Mouse (Mus musculus) CD4-positive, CD25-positive, alpha-beta regulatory T cell, adult 4 months (primary cell): ENCODE data around the gene Mcu. TPM values are rescaled to one million over a fixed set of nuclear protein-coding genes. Genes with fewer than 3 reads are reported as not detected.
A peak's percentile ranks its signal among the peaks of the same experiment; 100 is the strongest.

Experiments
- ATAC-seq: one replicate; pipeline ENCODE4 v1.8.0; 2017
- polyA plus RNA-seq, 2 experiments: library from polyadenylated mRNA; unstranded; fragments of 100-300 nt; shearing (Covaris generic); gene quantifications; one replicate each; pipeline ENCODE4 v1.2.1; 2017

Gene Mcu
- polyA plus RNA-seq, 2 experiments from 2014 or later = 21.6 to 23.7 TPM

- no peak for ATAC-seq
Observed at GRCm38 (mm10) chr10:59532256-59532655, 84.2 kb downstream of the Mcu start.

GRCm38 (mm10) chr10:59527819-59528218 is 88.7 kb downstream of the Mcu start:
- no peak for ATAC-seq

- no peak for ATAC-seq
Observed at GRCm38 (mm10) chr10:59527311-59527710, 89.2 kb downstream of the Mcu start.

DNA sequence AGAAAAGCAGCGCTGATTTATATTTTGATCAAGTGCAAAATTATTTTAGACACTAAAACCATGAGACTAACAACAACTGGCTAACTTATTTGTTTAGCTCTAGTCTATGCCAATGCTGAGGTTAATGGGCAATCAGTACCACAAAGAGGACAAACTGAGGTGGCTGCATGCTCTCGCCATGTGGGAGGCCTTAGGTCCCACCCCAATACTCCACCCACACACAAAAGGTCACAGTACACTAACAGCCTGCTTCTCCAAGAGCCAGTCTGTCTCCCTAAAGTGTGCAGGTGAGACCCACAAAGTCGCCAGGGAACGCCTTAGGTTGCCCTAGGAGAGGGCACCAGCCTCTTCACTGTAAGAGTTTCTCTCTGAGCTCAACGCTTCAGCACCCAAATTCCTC is 91.8 kb downstream of the Mcu start:
- ATAC-seq = no peak

GRCm38 (mm10) chr10:59523826-59524331 is 92.6 kb downstream of the Mcu start:
- ATAC-seq = no peak

GRCm38 (mm10) chr10:59520701-59521100 is 95.8 kb downstream of the Mcu start:
- no peak for ATAC-seq

GRCm38 (mm10) chr10:59519411-59519810 is 97.1 kb downstream of the Mcu start:
- no peak for ATAC-seq

DNA sequence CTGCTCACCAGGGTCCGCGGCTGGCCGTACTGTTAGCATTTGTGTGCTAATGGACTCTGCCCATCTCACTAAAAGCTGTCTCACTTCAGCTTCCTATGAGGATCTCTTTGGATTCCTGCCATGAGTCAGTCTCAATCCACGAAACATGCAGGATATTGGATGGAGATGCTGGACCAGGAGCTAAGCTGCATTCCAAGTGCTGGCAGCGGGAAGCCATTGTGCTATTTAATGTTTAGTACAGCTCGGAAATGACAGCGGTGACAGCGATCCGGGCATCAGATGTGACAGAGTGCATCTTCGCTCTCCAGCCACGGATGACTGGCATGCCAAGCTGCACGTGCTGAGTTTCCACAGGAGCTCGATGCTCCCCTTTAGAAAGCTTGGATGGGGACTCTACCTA is 99.3 kb downstream of the Mcu start:
- no peak for ATAC-seq

DNA sequence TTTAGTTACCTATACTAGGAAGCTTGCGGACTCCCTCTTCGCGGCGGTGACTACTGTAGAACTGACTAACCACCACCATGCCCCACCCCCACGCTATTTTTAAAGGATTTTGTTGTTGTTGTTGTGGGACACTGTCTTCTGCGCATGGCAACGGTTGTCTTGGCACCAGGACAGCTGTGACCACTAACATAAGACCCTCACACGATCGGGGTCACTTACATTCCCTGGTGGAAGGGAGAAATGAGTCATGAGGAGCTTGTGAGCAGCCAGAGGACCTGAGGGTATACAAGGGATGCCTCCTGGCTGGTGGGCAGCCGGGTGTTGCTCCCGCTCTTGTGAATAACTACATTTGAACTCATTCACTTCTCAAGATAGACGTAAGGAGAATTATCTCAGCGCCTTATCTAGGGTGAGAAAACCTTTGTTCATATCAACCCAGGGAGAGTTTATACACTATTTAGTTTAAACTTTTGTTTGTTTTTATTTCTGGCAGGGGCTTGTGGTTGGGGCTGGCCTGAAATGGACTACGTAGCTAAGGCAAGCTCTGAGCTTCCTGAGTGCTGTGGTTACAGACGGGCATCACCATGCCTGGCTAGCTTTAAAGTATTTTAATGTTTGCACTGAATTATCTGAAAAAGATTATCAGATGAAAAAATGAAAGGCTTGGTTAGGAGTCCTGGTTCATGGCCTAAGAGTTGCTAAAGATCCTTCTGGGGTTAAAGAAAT is 101.6 kb downstream of the Mcu start:
- no peak for ATAC-seq

DNA sequence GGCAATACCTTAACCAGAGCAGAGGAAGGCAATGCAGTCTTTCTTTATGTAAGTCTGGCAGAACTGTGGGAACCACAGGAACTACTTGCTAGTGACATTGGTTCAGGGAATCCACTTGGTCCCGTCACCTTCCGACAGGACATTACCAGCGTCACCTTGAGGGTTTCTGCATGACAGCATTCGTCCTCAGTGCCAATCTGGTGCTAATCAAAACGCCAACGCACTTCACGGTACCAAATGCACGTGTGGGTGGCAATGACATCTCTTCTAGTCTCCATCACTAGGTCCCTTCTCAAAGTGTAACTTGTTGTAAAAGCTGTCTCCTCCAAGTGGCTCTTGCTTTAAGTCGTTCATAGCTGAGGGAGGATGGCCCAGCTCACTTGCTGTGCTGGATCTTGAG is 104.3 kb downstream of the Mcu start:
- peak; percentile 35 for ATAC-seq

- peak; percentile 87 for ATAC-seq
Observed at GRCm38 (mm10) chr10:59511427-59511963, 105.0 kb downstream of the Mcu start.

- ATAC-seq = no peak
Observed at GRCm38 (mm10) chr10:59510713-59511426, 105.6 kb downstream of the Mcu start.

- no peak for ATAC-seq
Observed at GRCm38 (mm10) chr10:59509197-59509596, 107.3 kb downstream of the Mcu start.

- ATAC-seq = no peak
Observed at GRCm38 (mm10) chr10:59506711-59507110, 109.8 kb downstream of the Mcu start.

- no peak for ATAC-seq
Observed at GRCm38 (mm10) chr10:59504291-59504690, 112.2 kb downstream of the Mcu start.

- no peak for ATAC-seq
Observed at GRCm38 (mm10) chr10:59503433-59504210, 112.9 kb downstream of the Mcu start.

DNA sequence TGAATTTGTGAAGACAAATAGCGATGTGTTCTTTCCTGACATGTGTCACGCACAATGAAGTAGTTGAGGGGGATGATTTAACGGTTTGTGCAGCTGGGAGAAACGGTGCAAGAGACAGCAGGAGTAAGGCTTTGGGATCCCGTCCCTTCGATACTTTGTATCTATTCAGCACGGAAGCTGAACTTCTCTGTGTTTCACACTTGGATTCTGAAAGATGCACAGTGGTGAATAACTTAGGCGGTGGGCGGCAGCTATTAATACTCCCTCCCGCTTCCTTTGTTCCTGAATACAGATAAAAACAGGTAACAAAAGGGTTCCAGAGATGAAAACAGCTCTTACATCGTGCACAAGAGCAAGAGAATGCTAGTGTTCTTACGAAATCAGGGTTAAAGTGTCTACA is 114.1 kb downstream of the Mcu start:
- no peak for ATAC-seq

GRCm38 (mm10) chr10:59501761-59502160 is 114.7 kb downstream of the Mcu start:
- no peak for ATAC-seq

DNA sequence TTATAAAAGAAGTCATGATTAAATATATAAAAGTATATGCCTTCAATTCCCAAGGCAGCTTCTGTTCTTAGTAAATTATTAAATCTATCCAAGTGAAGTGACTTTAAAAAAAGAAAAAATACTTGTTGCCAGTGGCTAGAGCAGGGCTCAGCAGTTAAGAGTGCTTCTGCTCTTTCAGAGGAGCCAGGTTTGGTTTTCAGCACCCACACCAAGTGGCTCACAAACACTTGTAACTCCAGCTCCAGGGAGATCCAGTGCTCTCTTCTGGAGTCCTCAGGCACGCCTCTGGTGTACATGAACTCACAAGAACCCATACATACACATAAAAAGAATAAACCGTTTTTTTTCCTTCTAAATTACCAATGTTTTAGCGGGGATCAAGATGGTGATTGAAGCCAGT is 116.3 kb downstream of the Mcu start:
- no peak for ATAC-seq

DNA sequence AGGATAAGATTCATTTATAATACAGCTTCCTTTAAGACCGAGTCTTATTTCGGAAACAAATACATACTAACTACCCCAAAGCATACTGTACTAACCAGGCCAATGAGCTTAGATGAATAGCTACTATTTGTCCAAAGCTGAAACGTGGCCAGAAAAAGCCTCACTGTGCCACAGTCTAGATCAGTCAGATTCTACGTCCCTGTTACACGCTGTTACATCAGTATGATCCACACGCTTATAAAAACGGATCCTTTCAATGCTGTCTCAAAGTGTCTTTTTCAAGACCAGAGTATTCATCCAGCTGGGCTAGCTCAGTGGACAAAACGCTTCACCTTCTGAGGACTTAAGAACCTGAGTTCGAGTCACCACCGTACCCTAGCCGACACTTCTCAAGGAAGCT is 119.5 kb downstream of the Mcu start:
- ATAC-seq = no peak

- ATAC-seq = no peak
Observed at GRCm38 (mm10) chr10:59494917-59495316, 121.6 kb downstream of the Mcu start.

DNA sequence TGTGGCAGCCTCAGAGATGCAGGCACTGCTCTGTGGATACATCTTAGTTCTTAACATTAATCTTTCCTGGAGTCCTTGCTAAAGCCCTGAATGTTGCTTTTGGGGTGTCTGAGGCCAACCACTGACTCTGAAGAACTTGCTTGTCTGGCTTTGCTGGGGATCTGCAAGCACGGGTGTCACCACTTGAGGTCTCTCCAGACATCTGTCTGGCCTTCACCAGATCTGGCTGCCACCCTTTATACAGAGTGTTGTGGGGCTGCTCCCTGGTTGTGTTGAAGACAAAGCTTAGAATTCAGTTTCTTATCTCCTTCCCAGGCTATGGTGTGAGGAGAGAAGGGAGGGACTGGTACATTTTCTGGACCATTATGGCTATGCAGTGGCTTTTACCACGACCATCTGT is 122.4 kb downstream of the Mcu start:
- ATAC-seq = no peak

DNA sequence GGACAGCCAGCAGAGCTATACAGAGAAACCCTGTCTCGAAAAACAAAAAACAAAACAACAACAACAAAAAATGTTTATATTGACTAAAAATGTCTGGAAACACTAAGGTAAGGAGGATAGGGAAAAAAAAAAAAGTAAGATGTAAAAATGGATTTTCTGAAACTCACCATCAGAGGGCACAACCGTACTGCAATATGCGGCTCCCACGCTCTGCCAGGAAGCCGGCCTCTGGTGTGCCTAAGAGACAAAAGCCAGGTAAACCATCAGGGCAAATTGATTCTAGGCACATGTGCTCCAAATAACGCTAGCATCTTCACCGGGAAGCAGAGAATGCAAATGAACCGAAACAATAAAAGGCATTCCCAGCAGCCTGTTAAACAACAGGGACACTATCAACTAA is 125.6 kb downstream of the Mcu start:
- ATAC-seq = no peak
